Mouse (Mus musculus): ENCODE measurements at regions not wholly inside any gene's neighbourhood (a gene's known extent, or its start where the extent isn't known, plus 50 kb on each side); places are given as distances from the start of the nearest gene placed in this dataset.

GRCm38 (mm10) chr3:52634353-52634752 is 366.2 kb downstream of the Foxo1 start:
- no peak for TF ChIP-seq CTCF (IDR thresholded peaks at IDR 0.05; ENCODE audit: low read depth)
- no peak for TF ChIP-seq EP300 (IDR thresholded peaks at IDR 0.05; ENCODE audit: low read depth)

All from liver, postnatal 0 days (tissue).